ENCODE assay signal across 9 mouse cellular contexts in the genomic region with DNA sequence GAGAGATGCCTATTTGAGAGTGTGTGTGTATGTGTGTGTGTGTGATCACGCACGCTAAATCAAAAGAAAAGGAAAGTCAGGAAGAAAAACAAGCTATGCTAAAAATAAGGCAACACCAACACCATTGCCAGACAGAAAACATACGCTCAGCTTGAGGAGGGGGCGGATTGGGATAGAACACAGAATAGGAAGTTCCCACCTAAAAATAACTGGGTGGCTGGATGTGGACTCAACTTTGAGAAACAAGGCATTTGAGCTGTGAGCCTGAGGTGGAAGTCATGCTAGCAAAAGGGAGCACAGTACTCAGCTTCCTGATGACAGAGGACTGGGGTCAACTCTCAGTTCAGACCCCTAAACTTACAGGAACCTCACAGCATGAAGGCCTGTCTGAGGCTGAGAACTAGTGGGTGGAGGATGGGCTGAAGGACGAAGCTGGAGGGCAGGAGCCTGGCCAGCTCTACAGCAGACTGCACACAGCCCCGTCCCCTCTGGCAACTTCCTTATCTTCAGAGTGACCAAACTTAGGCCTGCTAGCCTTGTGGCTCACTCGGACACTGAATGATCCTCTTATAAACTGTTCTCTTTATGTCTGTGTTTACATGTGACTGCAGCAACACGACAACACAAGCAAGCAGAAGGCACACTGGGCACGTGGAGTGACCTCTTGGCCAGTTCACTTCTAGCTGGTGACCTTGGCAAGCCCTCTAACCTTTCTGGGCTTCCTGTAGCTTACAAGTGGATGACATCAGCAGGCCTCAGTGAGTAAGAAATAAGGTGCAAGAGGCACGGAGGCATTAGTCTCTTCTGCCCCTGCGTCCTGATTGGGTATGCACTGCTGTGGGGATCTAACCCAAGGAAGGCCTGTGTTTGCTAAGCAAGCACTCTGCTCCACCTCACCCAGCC.
DNase-seq lines count a peak whose midpoint lies in the region; ATAC-seq and TF ChIP-seq lines count a peak whose summit lies in the region.
"Had no signal": no experiment of that assay in that cellular context is flagged by ENCODE, and none has a peak within 500 bp of the region (broad histone marks: within the 10 kb centered on the region; RNA-seq: fewer than 3 reads in every experiment).

No protein-coding gene starts in this region.

- no peaks in the 10 kb centered on the region for H3K27me3 ChIP-seq in forebrain, embryonic 15.5 days
- no peaks in the 10 kb centered on the region for H3K27me3 ChIP-seq in hindbrain, embryonic 15.5 days
- no peaks in the 10 kb centered on the region for H3K27me3 ChIP-seq in liver, embryonic 14.5 days (ENCODE audit: control insufficient read depth, insufficient read depth, low read length)
- no peaks in the 10 kb centered on the region for H3K27me3 ChIP-seq in stomach, embryonic 14.5 days (ENCODE audit: control insufficient read depth, insufficient read depth, low read length)
- H3K27me3 ChIP-seq: Patski had no signal

- H3K27ac ChIP-seq in layer of hippocampus, adult 2 months: peak overlapping the region; percentile 75
- peak overlapping the region; percentile 82 for H3K27ac ChIP-seq in forebrain, embryonic 15.5 days (replicated peaks)
- peak overlapping the region; percentile 41 for H3K27ac ChIP-seq in hindbrain, embryonic 15.5 days (replicated peaks)
- no peak overlapping the region for H3K27ac ChIP-seq in liver, embryonic 14.5 days
- peak overlapping the region; percentile 76 for H3K27ac ChIP-seq in stomach, embryonic 14.5 days (ENCODE audit: low read length)

- DNase-seq in layer of hippocampus, adult 2 months (ENCODE audit: low spot score in 2 of 2): peak; percentile 39 to 55
- no peak for DNase-seq in layer of hippocampus, postnatal 25 days (ENCODE audit: extremely low spot score in 1 of 2, low spot score in 1 of 2)
- no peak for DNase-seq in liver, embryonic 14.5 days (ENCODE audit: low read depth in 3 of 3, low spot score in 3 of 3)
- DNase-seq in natural killer cell, adult 2 months (ENCODE audit: low spot score in 2 of 2): no peak
- DNase-seq in embryo, embryonic 9.5 days (ENCODE audit: extremely low spot score): no peak

- no peak overlapping the region for H3K4me2 ChIP-seq in forebrain, embryonic 15.5 days (replicated peaks)
- H3K4me2 ChIP-seq in hindbrain, embryonic 15.5 days: no peak overlapping the region
- H3K4me2 ChIP-seq in liver, embryonic 14.5 days (ENCODE audit: low read depth): no peak overlapping the region
- H3K4me2 ChIP-seq in stomach, embryonic 14.5 days (replicated peaks; ENCODE audit: low read depth, low read length): no peak overlapping the region

- no peak for TF ChIP-seq CTCF in layer of hippocampus, adult 2 months (conservative IDR thresholded peaks at IDR 0.05)
- no peak for TF ChIP-seq CTCF in liver, embryonic 14.5 days (IDR thresholded peaks at IDR 0.05; ENCODE audit: low read depth)

- no peaks in the 10 kb centered on the region for H3K9me3 ChIP-seq in forebrain, embryonic 15.5 days
- H3K9me3 ChIP-seq in hindbrain, embryonic 15.5 days: no peaks in the 10 kb centered on the region
- no peaks in the 10 kb centered on the region for H3K9me3 ChIP-seq in liver, embryonic 14.5 days (ENCODE audit: control insufficient read depth, low read length)
- no peaks in the 10 kb centered on the region for H3K9me3 ChIP-seq in stomach, embryonic 14.5 days (ENCODE audit: control insufficient read depth, low read depth, low read length)

- no peak for TF ChIP-seq EP300 in liver, embryonic 14.5 days (IDR thresholded peaks at IDR 0.05; ENCODE audit: low read depth)

- no peaks in the 10 kb centered on the region for H3K36me3 ChIP-seq in forebrain, embryonic 15.5 days
- no peaks in the 10 kb centered on the region for H3K36me3 ChIP-seq in hindbrain, embryonic 15.5 days
- no peaks in the 10 kb centered on the region; the same call in 1 of the 2 replicates for H3K36me3 ChIP-seq in liver, embryonic 14.5 days (replicated peaks; ENCODE audit: control insufficient read depth, insufficient read depth, low read depth)
- H3K36me3 ChIP-seq in stomach, embryonic 14.5 days (ENCODE audit: control insufficient read depth, insufficient read depth, low read length): no peaks in the 10 kb centered on the region

- H3K4me1 ChIP-seq in forebrain, embryonic 15.5 days: peaks cover 60% of the 10 kb centered on the region
- H3K4me1 ChIP-seq in hindbrain, embryonic 15.5 days (replicated peaks): peaks cover 41% of the 10 kb centered on the region
- peaks cover 9 to 35% of the 10 kb centered on the region in 2 experiments for H3K4me1 ChIP-seq in liver, embryonic 14.5 days (replicated peaks; ENCODE audit: control insufficient read depth in 2 of 2, insufficient read depth in 2 of 2, low read length in 1 of 2)
- H3K4me1 ChIP-seq in stomach, embryonic 14.5 days (ENCODE audit: control insufficient read depth, insufficient read depth, low read length): peaks cover 62% of the 10 kb centered on the region

- no peak overlapping the region for H3K9ac ChIP-seq in forebrain, embryonic 15.5 days (replicated peaks)
- H3K9ac ChIP-seq in hindbrain, embryonic 15.5 days: no peak overlapping the region
- no peak overlapping the region for H3K9ac ChIP-seq in liver, embryonic 14.5 days (replicated peaks)
- H3K9ac ChIP-seq in stomach, embryonic 14.5 days (replicated peaks; ENCODE audit: low read depth, low read length): no peak overlapping the region; the same call in 1 of the 2 replicates

- H3K4me3 ChIP-seq in layer of hippocampus, adult 2 months: no peak overlapping the region
- no peak overlapping the region for H3K4me3 ChIP-seq in forebrain, embryonic 15.5 days
- no peak overlapping the region for H3K4me3 ChIP-seq in hindbrain, embryonic 15.5 days
- H3K4me3 ChIP-seq in liver, embryonic 14.5 days (ENCODE audit: insufficient read depth in 1 of 2, low read depth in 2 of 2, low read length in 2 of 2): no peak overlapping the region
- H3K4me3 ChIP-seq in stomach, embryonic 14.5 days (ENCODE audit: low read depth, low read length): no peak overlapping the region

- ATAC-seq in forebrain, embryonic 15.5 days (replicated peaks): no peak
- ATAC-seq in hindbrain, embryonic 15.5 days (ENCODE audit: low FRiP score, low read depth): no peak
- 0 out of 2 replicates have a peak, but pooled peaks have one; percentile 16 for ATAC-seq in liver, embryonic 14.5 days (ENCODE audit: insufficient read depth)
- ATAC-seq in stomach, embryonic 14.5 days (ENCODE audit: insufficient number of reproducible peaks, insufficient read depth, low FRiP score, low read depth): peak; percentile 33
- ATAC-seq: Patski had no signal

- WGBS in forebrain, embryonic 15.5 days: 72% methylated on average over 11 of the region's 11 CpGs
- WGBS in hindbrain, embryonic 15.5 days: 66% methylated on average over 11 of the region's 11 CpGs
- 61% methylated on average over 11 of the region's 11 CpGs for WGBS in liver, embryonic 14.5 days (ENCODE audit: insufficient replicate concordance)
- WGBS in stomach, embryonic 14.5 days: 46% methylated on average over 11 of the region's 11 CpGs

Comparison
In these comparisons a context has a peak if more than half of its experiments do, and no peak if none do; other contexts are left out.
1. DNase-seq: peak in layer of hippocampus, adult 2 months (2 of 2); none in layer of hippocampus, postnatal 25 days (0 of 2), liver, embryonic 14.5 days (0 of 3), natural killer cell, adult 2 months (0 of 2) and embryo, embryonic 9.5 days (single experiment).
2. ATAC-seq: peak in liver, embryonic 14.5 days (single experiment) and stomach, embryonic 14.5 days (single experiment); none in forebrain, embryonic 15.5 days (single experiment) and hindbrain, embryonic 15.5 days (single experiment).